Mouse (Mus musculus): ENCODE measurements at regions not wholly inside any gene's neighbourhood (a gene's known extent, or its start where the extent isn't known, plus 50 kb on each side); places are given as distances from the start of the nearest gene placed in this dataset.

DNA sequence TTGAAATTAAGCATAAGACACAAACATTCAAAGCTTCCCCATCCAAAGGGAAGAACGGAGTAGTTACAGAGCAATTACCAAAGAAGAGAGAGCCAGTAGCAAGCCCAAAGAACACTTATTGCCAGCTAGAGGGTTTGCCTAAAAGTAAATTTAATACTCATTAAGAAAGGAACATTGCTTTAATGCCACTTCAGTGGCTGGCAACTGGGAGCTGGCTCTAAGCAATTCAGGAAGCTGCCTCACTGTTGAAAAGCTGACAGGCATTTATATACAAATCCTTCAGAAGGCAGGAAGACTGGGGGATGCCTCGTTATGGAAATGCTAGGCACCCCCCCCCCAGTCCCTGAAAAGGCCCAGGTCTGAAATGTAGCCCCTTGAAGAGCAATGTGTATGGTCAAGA is 310.6 kb upstream of the Id4 start:
- TF ChIP-seq CTCF (IDR thresholded peaks at IDR 0.05; ENCODE audit: low read depth): no peak
- TF ChIP-seq EP300 (optimal IDR thresholded peaks at IDR 0.05): no peak
